Mouse (Mus musculus) thymus, adult 2 months (tissue): ENCODE measurements around the gene Rsu1.

Source experiments
- CTCF ChIP-seq: fragments of 200-500 bp; IDR thresholded peaks from 2 replicates; pipeline ENCODE4 v1.5.1; 2012; ENCODE audit warnings: mild to moderate bottlenecking, control low read depth, low read length, moderate library complexity, borderline replicate concordance; ENCODE audit not compliant: control insufficient read depth, poor library complexity, insufficient read depth; ENCODE audit errors: extremely low read depth
- POLR2A ChIP-seq: fragments of 200-500 bp; IDR thresholded peaks from 2 replicates; pipeline ENCODE4 v1.6.1; 2012; ENCODE audit warnings: mild to moderate bottlenecking, low read length, control low read depth, moderate library complexity; ENCODE audit not compliant: control insufficient read depth, poor library complexity, insufficient read depth; ENCODE audit errors: extremely low read depth

- no peak for TF ChIP-seq CTCF
- no peak for TF ChIP-seq POLR2A
These were observed 95.5 kb downstream of the Rsu1 start for GRCm38 (mm10) chr2:13175536-13176303.
